Mouse (Mus musculus): Measurements from ENCODE around the gene Rbfox1. TPM values are rescaled to one million over a fixed set of nuclear protein-coding genes. Genes with fewer than 3 reads are reported as not detected.
A peak's percentile ranks its signal among the peaks of the same experiment; 100 is the strongest.

Gene Rbfox1
- polyA plus RNA-seq, 1 experiment from 2014 or later: 4.7 TPM

DNA sequence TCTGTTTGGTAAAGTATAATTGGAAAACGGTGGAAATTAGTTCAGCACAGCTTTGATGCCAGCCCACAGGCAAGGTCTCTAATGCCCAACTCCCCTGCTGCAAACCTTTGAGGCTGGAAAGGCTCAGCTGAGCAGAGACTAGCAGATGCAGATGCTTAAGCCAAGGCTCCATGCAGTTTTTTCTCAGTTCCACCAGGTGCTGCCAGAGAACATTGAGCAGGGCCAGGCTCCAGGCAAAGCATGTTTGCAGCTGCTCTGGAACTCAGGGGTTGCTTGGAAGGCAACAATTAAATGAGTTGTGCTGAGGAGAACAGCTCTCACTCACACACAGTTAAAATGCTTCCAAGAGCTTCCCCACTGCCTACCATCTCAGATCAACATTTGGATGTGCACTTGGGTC, 1251.8 kb downstream of the Rbfox1 start:
- Histone ChIP-seq H3K4me2 (ENCODE audit: low read length) (no peak overlapping the region), H3K4me1 (ENCODE audit: control insufficient read depth in 2 of 2, insufficient read depth in 2 of 2, low read length in 2 of 2) (peaks cover 7 to 16% of the 10 kb centered on the region in 2 experiments), H3K36me3 (ENCODE audit: control insufficient read depth, insufficient read depth, low read length) (no peaks in the 10 kb centered on the region), H3K27ac (replicated peaks in 1 of 2; ENCODE audit: control insufficient read depth in 1 of 2, insufficient read depth in 1 of 2, low read depth in 2 of 2, low read length in 2 of 2) (no peak overlapping the region), H3K4me3 (ENCODE audit: control insufficient read depth in 1 of 2, insufficient read depth in 1 of 2, low read depth in 1 of 2, low read length in 2 of 2) (no peak overlapping the region), H3K9ac (ENCODE audit: low read length) (no peak overlapping the region), H3K9me3 (ENCODE audit: control insufficient read depth, low read length) (no peaks in the 10 kb centered on the region), H3K27me3 (ENCODE audit: control insufficient read depth, insufficient read depth, low read length) (peaks cover 7% of the 10 kb centered on the region; the same call in 1 of the 2 replicates)
- no peak for ATAC-seq (ENCODE audit: insufficient number of reproducible peaks, insufficient read depth, low FRiP score, low read depth)
- WGBS: 58% methylated on average over 1 of the region's 1 CpGs

GRCm38 (mm10) chr16:7139480-7139879, 1254.3 kb downstream of the Rbfox1 start:
- Histone ChIP-seq H3K27me3 (ENCODE audit: control insufficient read depth, insufficient read depth, low read length) (peaks cover 7% of the 10 kb centered on the region; the same call in 1 of the 2 replicates), H3K36me3 (ENCODE audit: control insufficient read depth, insufficient read depth, low read length) (no peaks in the 10 kb centered on the region), H3K4me2 (ENCODE audit: low read length) (no peak overlapping the region), H3K27ac (replicated peaks in 1 of 2; ENCODE audit: control insufficient read depth in 1 of 2, insufficient read depth in 1 of 2, low read depth in 2 of 2, low read length in 2 of 2) (no peak overlapping the region), H3K9me3 (ENCODE audit: control insufficient read depth, low read length) (no peaks in the 10 kb centered on the region), H3K4me3 (ENCODE audit: control insufficient read depth in 1 of 2, insufficient read depth in 1 of 2, low read depth in 1 of 2, low read length in 2 of 2) (no peak overlapping the region), H3K9ac (ENCODE audit: low read length) (no peak overlapping the region), H3K4me1 (ENCODE audit: control insufficient read depth in 2 of 2, insufficient read depth in 2 of 2, low read length in 2 of 2) (peaks cover 7 to 16% of the 10 kb centered on the region in 2 experiments)
- no peak for ATAC-seq (ENCODE audit: insufficient number of reproducible peaks, insufficient read depth, low FRiP score, low read depth)
- WGBS: 76% methylated on average over 2 of the region's 2 CpGs

GRCm38 (mm10) chr16:7140909-7141308, 1255.8 kb downstream of the Rbfox1 start:
- Histone ChIP-seq H3K27ac (replicated peaks in 1 of 2; ENCODE audit: control insufficient read depth in 1 of 2, insufficient read depth in 1 of 2, low read depth in 2 of 2, low read length in 2 of 2) (0 out of 4 replicates have a peak overlapping the region, but pooled peaks of 1 of the 2 experiments have one; percentile 17), H3K9me3 (ENCODE audit: control insufficient read depth, low read length) (no peaks in the 10 kb centered on the region), H3K9ac (ENCODE audit: low read length) (no peak overlapping the region), H3K36me3 (ENCODE audit: control insufficient read depth, insufficient read depth, low read length) (no peaks in the 10 kb centered on the region), H3K4me3 (ENCODE audit: control insufficient read depth in 1 of 2, insufficient read depth in 1 of 2, low read depth in 1 of 2, low read length in 2 of 2) (no peak overlapping the region), H3K4me1 (ENCODE audit: control insufficient read depth in 2 of 2, insufficient read depth in 2 of 2, low read length in 2 of 2) (peaks cover 7 to 16% of the 10 kb centered on the region in 2 experiments), H3K4me2 (ENCODE audit: low read length) (peak overlapping the region; percentile 31), H3K27me3 (ENCODE audit: control insufficient read depth, insufficient read depth, low read length) (peaks cover 11% of the 10 kb centered on the region; the same call in 1 of the 2 replicates)
- WGBS: 14% methylated on average over 8 of the region's 8 CpGs
- ATAC-seq (ENCODE audit: insufficient number of reproducible peaks, insufficient read depth, low FRiP score, low read depth): no peak

DNA sequence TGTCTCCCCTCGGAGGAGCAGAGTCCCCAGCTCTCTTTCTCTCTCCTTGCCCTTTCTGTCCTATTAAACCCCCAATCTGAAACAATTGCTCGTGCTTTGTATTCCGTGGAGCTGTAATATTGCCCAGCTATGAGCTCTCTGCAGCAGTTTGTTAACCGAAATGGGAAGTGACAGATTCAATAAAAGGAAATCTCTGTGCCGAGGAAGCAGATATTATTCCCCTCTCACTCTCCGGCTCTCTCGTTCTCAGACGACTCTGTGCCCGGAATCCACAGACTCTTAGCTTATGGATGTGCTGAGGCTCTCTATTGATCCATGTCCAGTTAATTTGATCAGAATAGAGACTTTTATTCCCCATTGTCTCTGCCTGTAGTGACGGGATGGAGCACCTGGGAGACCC, 1260.3 kb downstream of the Rbfox1 start:
- no peak for ATAC-seq (ENCODE audit: insufficient number of reproducible peaks, insufficient read depth, low FRiP score, low read depth)
- H3K36me3 ChIP-seq (ENCODE audit: control insufficient read depth, insufficient read depth, low read length): no peaks in the 10 kb centered on the region
- 71% methylated on average over 10 of the region's 10 CpGs for WGBS

DNA sequence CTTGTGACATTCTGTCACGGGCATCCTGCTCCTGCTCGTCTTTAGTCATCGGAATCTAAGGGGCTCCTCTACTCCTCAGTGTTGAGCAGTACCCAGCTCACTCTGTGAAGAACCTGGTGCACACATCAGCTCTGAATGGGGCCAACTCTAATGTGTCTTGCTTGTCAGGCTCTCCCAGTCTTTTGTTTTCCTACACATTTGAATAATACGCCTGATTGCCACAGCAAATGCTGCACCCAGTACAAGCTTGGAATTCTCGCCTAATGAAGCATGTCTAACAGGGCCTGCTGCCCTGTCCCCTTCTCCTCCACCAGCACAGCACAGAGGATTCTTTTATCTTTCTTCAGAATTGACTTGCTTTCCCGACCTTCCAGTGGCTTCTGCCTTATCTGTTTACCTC, 1261.3 kb downstream of the Rbfox1 start:
- 0 out of 2 replicates have a peak, but pooled peaks cover 5% of the 10 kb centered on the region for H3K27me3 ChIP-seq (ENCODE audit: control insufficient read depth, insufficient read depth, low read length)
- H3K9me3 ChIP-seq (ENCODE audit: control insufficient read depth, low read length): no peaks in the 10 kb centered on the region
- no peak for ATAC-seq (ENCODE audit: insufficient number of reproducible peaks, insufficient read depth, low FRiP score, low read depth)
- no peak overlapping the region for H3K4me2 ChIP-seq (ENCODE audit: low read length)
- H3K9ac ChIP-seq (ENCODE audit: low read length): no peak overlapping the region
- H3K4me1 ChIP-seq (ENCODE audit: control insufficient read depth in 2 of 2, insufficient read depth in 2 of 2, low read length in 2 of 2): peaks cover 6 to 14% of the 10 kb centered on the region in 2 experiments
- no peak overlapping the region for H3K27ac ChIP-seq (replicated peaks in 1 of 2; ENCODE audit: control insufficient read depth in 1 of 2, insufficient read depth in 1 of 2, low read depth in 2 of 2, low read length in 2 of 2)
- WGBS: 39% methylated on average over 6 of the region's 6 CpGs
- H3K36me3 ChIP-seq (ENCODE audit: control insufficient read depth, insufficient read depth, low read length): no peaks in the 10 kb centered on the region
- no peak overlapping the region for H3K4me3 ChIP-seq (ENCODE audit: control insufficient read depth in 1 of 2, insufficient read depth in 1 of 2, low read depth in 1 of 2, low read length in 2 of 2)

More for the DNA sequence above, 1260.3 kb downstream of the Rbfox1 start:
- H3K27me3 ChIP-seq (ENCODE audit: control insufficient read depth, insufficient read depth, low read length): 0 out of 2 replicates have a peak, but pooled peaks cover 5% of the 10 kb centered on the region
- no peak overlapping the region for H3K4me2 ChIP-seq (ENCODE audit: low read length)
- no peak overlapping the region for H3K27ac ChIP-seq (replicated peaks in 1 of 2; ENCODE audit: control insufficient read depth in 1 of 2, insufficient read depth in 1 of 2, low read depth in 2 of 2, low read length in 2 of 2)
- no peak overlapping the region for H3K9ac ChIP-seq (ENCODE audit: low read length)
- no peaks in the 10 kb centered on the region for H3K9me3 ChIP-seq (ENCODE audit: control insufficient read depth, low read length)
- peaks cover 9 to 21% of the 10 kb centered on the region in 2 experiments for H3K4me1 ChIP-seq (ENCODE audit: control insufficient read depth in 2 of 2, insufficient read depth in 2 of 2, low read length in 2 of 2)
- H3K4me3 ChIP-seq (ENCODE audit: control insufficient read depth in 1 of 2, insufficient read depth in 1 of 2, low read depth in 1 of 2, low read length in 2 of 2): no peak overlapping the region

DNA sequence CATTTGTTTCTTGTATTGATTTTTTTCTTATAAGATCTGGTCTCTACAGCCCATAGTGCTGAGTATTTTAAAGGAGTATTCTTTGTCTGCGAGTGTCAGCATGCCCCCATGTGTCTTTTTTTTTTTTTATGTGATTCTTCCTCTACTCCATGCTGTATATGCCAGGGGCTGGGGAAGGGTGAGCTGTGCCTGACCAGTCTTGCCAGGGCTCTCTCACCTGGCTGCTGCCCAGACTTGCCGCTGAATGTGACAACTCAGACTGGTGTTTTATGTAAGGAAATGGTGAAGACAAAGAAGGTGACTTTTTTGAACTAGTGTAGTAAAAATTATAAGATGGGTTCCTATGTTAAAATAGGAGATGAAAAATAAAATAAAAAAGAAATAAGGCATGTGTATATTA, 1262.7 kb downstream of the Rbfox1 start:
- 85% methylated on average over 2 of the region's 2 CpGs for WGBS
- peaks cover 6 to 10% of the 10 kb centered on the region in 2 experiments for H3K4me1 ChIP-seq (ENCODE audit: control insufficient read depth in 2 of 2, insufficient read depth in 2 of 2, low read length in 2 of 2)
- ATAC-seq (ENCODE audit: insufficient number of reproducible peaks, insufficient read depth, low FRiP score, low read depth): no peak

GRCm38 (mm10) chr16:7149106-7149899, 1264.1 kb downstream of the Rbfox1 start:
- H3K9me3 ChIP-seq (ENCODE audit: control insufficient read depth, low read length): no peaks in the 10 kb centered on the region
- no peak for ATAC-seq (ENCODE audit: insufficient number of reproducible peaks, insufficient read depth, low FRiP score, low read depth)
- no peak overlapping the region for H3K4me3 ChIP-seq (ENCODE audit: control insufficient read depth in 1 of 2, insufficient read depth in 1 of 2, low read depth in 1 of 2, low read length in 2 of 2)
- no peak overlapping the region for H3K27ac ChIP-seq (replicated peaks in 1 of 2; ENCODE audit: control insufficient read depth in 1 of 2, insufficient read depth in 1 of 2, low read depth in 2 of 2, low read length in 2 of 2)
- H3K9ac ChIP-seq (ENCODE audit: low read length): no peak overlapping the region
- H3K4me1 ChIP-seq (ENCODE audit: control insufficient read depth in 2 of 2, insufficient read depth in 2 of 2, low read length in 2 of 2): peaks cover 6 to 10% of the 10 kb centered on the region in 2 experiments
- H3K27me3 ChIP-seq (ENCODE audit: control insufficient read depth, insufficient read depth, low read length): 0 out of 2 replicates have a peak, but pooled peaks cover 5% of the 10 kb centered on the region
- H3K36me3 ChIP-seq (ENCODE audit: control insufficient read depth, insufficient read depth, low read length): no peaks in the 10 kb centered on the region
- 81% methylated on average over 16 of the region's 16 CpGs for WGBS
- no peak overlapping the region for H3K4me2 ChIP-seq (ENCODE audit: low read length)

More for the DNA sequence above, 1262.7 kb downstream of the Rbfox1 start:
- H3K27me3 ChIP-seq (ENCODE audit: control insufficient read depth, insufficient read depth, low read length): 0 out of 2 replicates have a peak, but pooled peaks cover 5% of the 10 kb centered on the region
- H3K9ac ChIP-seq (ENCODE audit: low read length): no peak overlapping the region
- no peaks in the 10 kb centered on the region for H3K9me3 ChIP-seq (ENCODE audit: control insufficient read depth, low read length)
- no peaks in the 10 kb centered on the region for H3K36me3 ChIP-seq (ENCODE audit: control insufficient read depth, insufficient read depth, low read length)
- no peak overlapping the region for H3K27ac ChIP-seq (replicated peaks in 1 of 2; ENCODE audit: control insufficient read depth in 1 of 2, insufficient read depth in 1 of 2, low read depth in 2 of 2, low read length in 2 of 2)
- H3K4me2 ChIP-seq (ENCODE audit: low read length): no peak overlapping the region
- H3K4me3 ChIP-seq (ENCODE audit: control insufficient read depth in 1 of 2, insufficient read depth in 1 of 2, low read depth in 1 of 2, low read length in 2 of 2): no peak overlapping the region
